Mouse (Mus musculus) forebrain, embryonic 12.5 days (tissue): Measurements from ENCODE around the gene Sema3a. TPM values are rescaled to one million over a fixed set of nuclear protein-coding genes. Genes with fewer than 3 reads are reported as not detected.
"Not testable (repeated sequence)": the region's sequence is repeated elsewhere in the genome, so short reads cannot be mapped to it uniquely, and the experiment has no call there.

Source experiments
- ATAC-seq: fragments of 200-750 bp; cut with Nextera tagmentation; 2 replicates; pipeline ENCODE4 v1.8.0; 2017; ENCODE audit warnings: moderate TSS enrichment; ENCODE audit not compliant: low FRiP score
- H3K27ac ChIP-seq: fragments of 300-500 bp; sonication (generic); 2 replicates; pipeline ENCODE4 v1.5.1; 2016; ENCODE audit warnings: mild to moderate bottlenecking
- H3K27me3 ChIP-seq: fragments of 300-500 bp; sonication (generic); 2 replicates; pipeline ENCODE4 v1.6.1; 2016; ENCODE audit warnings: mild to moderate bottlenecking
- H3K36me3 ChIP-seq: fragments of 300-500 bp; sonication (generic); replicated peaks from 2 replicates; pipeline ENCODE4 v1.6.1; 2016; ENCODE audit warnings: mild to moderate bottlenecking
- H3K4me1 ChIP-seq: fragments of 300-500 bp; sonication (generic); 2 replicates; pipeline ENCODE4 v1.6.1; 2016
- H3K4me2 ChIP-seq: fragments of 300-500 bp; sonication (generic); 2 replicates; pipeline ENCODE4 v1.6.1; 2016; ENCODE audit warnings: mild to moderate bottlenecking, moderate library complexity
- H3K4me3 ChIP-seq: fragments of 300-500 bp; sonication (generic); replicated peaks from 2 replicates; pipeline ENCODE4 v1.5.1; 2016; ENCODE audit warnings: mild to moderate bottlenecking
- H3K9ac ChIP-seq: fragments of 300-500 bp; sonication (generic); 2 replicates; pipeline ENCODE4 v1.6.1; 2016; ENCODE audit warnings: mild to moderate bottlenecking
- H3K9me3 ChIP-seq: fragments of 300-500 bp; sonication (generic); 2 replicates; pipeline ENCODE4 v1.6.1; 2016
- WGBS: fragments of 180-500 bp; shearing (Covaris S2); methylation state at CpG from one replicate; pipeline ENCODE4 v1.1.7; 2016; 5-methylcytosine and 5-hydroxymethylcytosine counted together
- polyA plus RNA-seq: library from polyadenylated mRNA; unstranded; fragments of >200 nt; fragmentation: Nextera tagmentation; extraction: Ambion mirVana; gene quantifications from 2 replicates; pipeline ENCODE4 v1.2.1, GENCODE M21; 2016

Sema3a gene
- polyA plus RNA-seq, 1 experiment from 2014 or later: 20.4 TPM

GRCm38 (mm10) chr5:13614575-13614974, 489.4 kb downstream of the Sema3a start:
- H3K27me3 ChIP-seq, H3K9ac ChIP-seq, ATAC-seq, H3K9me3 ChIP-seq, H3K4me3 ChIP-seq, H3K4me1 ChIP-seq, H3K36me3 ChIP-seq, H3K27ac ChIP-seq, H3K4me2 ChIP-seq: not testable (repeated sequence)
- 69% methylated on average over 7 of the region's 7 CpGs for WGBS

- Histone ChIP-seq H3K9ac (no peak overlapping the region), H3K4me3 (no peak overlapping the region), H3K27ac (no peak overlapping the region), H3K27me3 (no peaks in the 10 kb centered on the region), H3K4me1 (no peaks in the 10 kb centered on the region), H3K4me2 (no peak overlapping the region), H3K36me3 (no peaks in the 10 kb centered on the region), H3K9me3 (no peaks in the 10 kb centered on the region)
- no peak for ATAC-seq
- 94% methylated on average over 2 of the region's 2 CpGs for WGBS
These were observed 490.7 kb downstream of the Sema3a start for GRCm38 (mm10) chr5:13615907-13616306.

GRCm38 (mm10) chr5:13622578-13622977, 497.4 kb downstream of the Sema3a start:
- ATAC-seq: no peak; the same call in 1 of the 2 replicates

GRCm38 (mm10) chr5:13624754-13625153, 499.5 kb downstream of the Sema3a start:
- no peak for ATAC-seq

More at GRCm38 (mm10) chr5:13622578-13622977, 497.4 kb downstream of the Sema3a start:
- Histone ChIP-seq H3K27ac (no peak overlapping the region), H3K9ac (no peak overlapping the region), H3K27me3 (peaks cover 10% of the 10 kb centered on the region; the same call in 1 of the 2 replicates), H3K4me2 (no peak overlapping the region), H3K36me3 (no peaks in the 10 kb centered on the region), H3K4me1 (peaks cover 7% of the 10 kb centered on the region), H3K9me3 (no peaks in the 10 kb centered on the region), H3K4me3 (no peak overlapping the region)
- 77% methylated on average over 7 of the region's 7 CpGs for WGBS

GRCm38 (mm10) chr5:13626093-13626492, 500.9 kb downstream of the Sema3a start:
- H3K4me1 ChIP-seq: peaks cover 18% of the 10 kb centered on the region
- WGBS: 69% methylated on average over 5 of the region's 5 CpGs
- H3K9ac ChIP-seq: no peak overlapping the region
- H3K4me2 ChIP-seq: no peak overlapping the region
- ATAC-seq: no peak
- H3K4me3 ChIP-seq: no peak overlapping the region
- H3K27me3 ChIP-seq: peaks cover 19% of the 10 kb centered on the region; the same call in 1 of the 2 replicates
- no peaks in the 10 kb centered on the region for H3K36me3 ChIP-seq
- no peak overlapping the region for H3K27ac ChIP-seq
- H3K9me3 ChIP-seq: no peaks in the 10 kb centered on the region

More at GRCm38 (mm10) chr5:13624754-13625153, 499.5 kb downstream of the Sema3a start:
- H3K27ac ChIP-seq: no peak overlapping the region
- peaks cover 16% of the 10 kb centered on the region for H3K4me1 ChIP-seq
- H3K4me3 ChIP-seq: no peak overlapping the region
- WGBS: 20% methylated on average over 5 of the region's 5 CpGs
- H3K36me3 ChIP-seq: no peaks in the 10 kb centered on the region
- H3K27me3 ChIP-seq: peaks cover 15% of the 10 kb centered on the region; the same call in 1 of the 2 replicates
- no peaks in the 10 kb centered on the region for H3K9me3 ChIP-seq
- no peak overlapping the region for H3K4me2 ChIP-seq
- H3K9ac ChIP-seq: no peak overlapping the region

- WGBS: 9% methylated on average over 24 of the region's 24 CpGs
- peak; percentile 88 for ATAC-seq
- H3K27me3 ChIP-seq: peaks cover 25% of the 10 kb centered on the region; the same call in 1 of the 2 replicates
These were observed 503.5 kb downstream of the Sema3a start for GRCm38 (mm10) chr5:13628606-13629311.

GRCm38 (mm10) chr5:13629916-13630315, 504.7 kb downstream of the Sema3a start:
- peak; percentile 33; the same call in 1 of the 2 replicates for ATAC-seq
- H3K27ac ChIP-seq: no peak overlapping the region
- no peaks in the 10 kb centered on the region for H3K9me3 ChIP-seq
- H3K4me3 ChIP-seq: no peak overlapping the region
- 7% methylated on average over 5 of the region's 5 CpGs for WGBS
- H3K36me3 ChIP-seq: no peaks in the 10 kb centered on the region
- H3K4me2 ChIP-seq: no peak overlapping the region
- H3K9ac ChIP-seq: no peak overlapping the region
- peaks cover 25% of the 10 kb centered on the region; the same call in 1 of the 2 replicates for H3K27me3 ChIP-seq
- H3K4me1 ChIP-seq: peaks cover 11% of the 10 kb centered on the region

More at GRCm38 (mm10) chr5:13628606-13629311, 503.5 kb downstream of the Sema3a start:
- Histone ChIP-seq H3K36me3 (no peaks in the 10 kb centered on the region), H3K27ac (no peak overlapping the region), H3K9ac (peak overlapping the region; percentile 36; the same call in 1 of the 2 replicates), H3K4me3 (peak overlapping the region; percentile 34), H3K4me1 (peaks cover 15% of the 10 kb centered on the region), H3K9me3 (no peaks in the 10 kb centered on the region), H3K4me2 (peak overlapping the region; percentile 62)

- no peak overlapping the region for H3K4me3 ChIP-seq
- peaks cover 25% of the 10 kb centered on the region; the same call in 1 of the 2 replicates for H3K27me3 ChIP-seq
- no peak for ATAC-seq
- no peak overlapping the region for H3K27ac ChIP-seq
- H3K9me3 ChIP-seq: no peaks in the 10 kb centered on the region
- H3K9ac ChIP-seq: no peak overlapping the region
- H3K36me3 ChIP-seq: no peaks in the 10 kb centered on the region
- H3K4me2 ChIP-seq: no peak overlapping the region
- peaks cover 11% of the 10 kb centered on the region for H3K4me1 ChIP-seq
These were observed 505.5 kb downstream of the Sema3a start for GRCm38 (mm10) chr5:13630692-13631091.

GRCm38 (mm10) chr5:13636237-13636636, 511.0 kb downstream of the Sema3a start:
- Histone ChIP-seq H3K27me3 (0 out of 2 replicates have a peak, but pooled peaks cover 5% of the 10 kb centered on the region), H3K9me3 (no peaks in the 10 kb centered on the region), H3K4me2 (no peak overlapping the region), H3K4me1 (no peaks in the 10 kb centered on the region), H3K4me3 (no peak overlapping the region), H3K27ac (no peak overlapping the region), H3K36me3 (no peaks in the 10 kb centered on the region), H3K9ac (no peak overlapping the region)
- no peak for ATAC-seq
- WGBS: 67% methylated on average over 3 of the region's 3 CpGs
